Mouse (Mus musculus): Measurements from ENCODE around the gene Slc22a18.

Slc22a18 gene

DNA sequence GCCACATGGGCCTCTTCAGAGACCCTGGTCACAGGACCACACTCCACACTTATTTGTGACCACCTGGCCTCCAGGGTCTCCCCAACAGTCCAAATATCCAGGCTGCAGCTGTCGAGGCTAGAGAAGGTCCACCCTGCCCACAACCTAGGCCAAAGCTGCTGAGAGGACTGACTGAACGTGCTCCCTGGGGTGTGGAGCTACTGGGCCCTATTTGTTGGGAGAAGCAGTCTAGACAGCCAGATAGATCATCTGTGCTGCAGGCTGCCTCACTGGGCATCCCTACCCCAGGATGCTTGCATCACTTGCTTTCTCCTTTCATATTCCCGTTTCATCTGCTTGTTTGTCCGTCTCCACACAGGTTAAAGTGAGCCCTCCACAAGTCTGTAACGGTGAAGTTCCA is 11.0 kb upstream of the Slc22a18 start:
- no peak for DNase-seq (ENCODE audit: low spot score in 2 of 2)

DNA sequence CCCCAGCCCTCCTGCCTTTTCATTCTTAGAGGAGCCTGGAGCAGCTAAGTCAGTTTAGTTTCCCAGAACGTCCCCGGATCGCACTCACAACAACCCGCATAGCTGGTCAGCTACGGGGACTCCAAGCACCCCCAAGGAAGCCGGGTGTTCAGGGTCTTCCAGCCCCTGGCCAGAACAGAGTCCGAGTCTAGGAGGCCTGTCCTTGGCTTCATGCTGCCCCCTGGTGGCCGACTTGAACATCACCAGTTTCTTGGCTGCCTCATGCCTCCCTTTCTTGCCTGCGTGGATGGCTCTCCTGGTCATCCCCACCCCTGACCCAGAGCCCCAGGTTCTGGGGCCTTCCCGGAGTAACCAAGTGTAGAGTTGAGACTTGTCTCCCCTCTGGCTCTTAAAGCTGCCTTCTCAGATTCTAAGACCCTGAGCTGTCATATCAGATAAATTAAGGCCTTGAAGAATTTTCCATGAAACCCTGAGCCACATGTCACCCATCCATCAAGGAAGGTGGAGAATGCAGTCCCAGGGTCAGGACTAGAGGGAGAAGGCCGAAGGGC is 9.6 kb upstream of the Slc22a18 start:
- peak; percentile 58 to 65 for DNase-seq (ENCODE audit: low spot score in 2 of 2)

DNA sequence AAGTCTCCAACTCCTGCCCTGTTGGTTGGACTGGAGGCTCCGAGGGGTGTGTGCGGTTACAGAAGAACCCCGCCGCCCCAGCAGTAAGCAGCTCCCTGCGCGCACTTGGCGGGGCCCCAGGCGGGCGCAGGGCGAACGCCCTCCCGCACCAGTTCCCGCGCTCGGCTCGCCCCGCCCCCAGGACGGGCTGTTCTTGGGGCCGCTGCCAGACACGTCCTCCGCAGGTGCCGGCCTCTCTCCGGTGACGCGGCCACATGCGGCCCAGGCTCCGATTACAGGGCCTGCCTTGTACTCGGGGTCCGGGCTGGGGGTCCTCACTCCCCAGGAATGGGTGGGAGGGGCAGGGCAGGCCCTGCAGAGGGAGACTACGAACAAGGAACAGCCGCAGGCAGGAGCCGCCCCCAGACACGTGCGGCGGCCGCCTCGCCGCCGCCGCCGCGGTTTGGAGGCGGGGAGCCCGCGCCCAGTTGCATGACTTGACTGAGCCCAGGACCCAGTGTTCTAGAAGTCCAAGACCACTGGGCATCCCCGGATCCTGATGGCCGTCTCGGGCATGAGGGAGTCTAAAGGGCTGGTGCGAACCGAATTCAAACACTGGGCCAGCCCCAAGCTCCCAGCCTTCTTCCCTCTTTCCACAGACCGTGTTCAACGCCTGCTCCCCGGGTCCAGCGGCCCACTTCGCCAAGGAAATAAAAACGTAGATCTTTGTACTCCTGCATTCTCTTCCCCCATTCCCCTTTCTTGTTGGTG is 8.6 kb upstream of the Slc22a18 start:
- DNase-seq (ENCODE audit: low spot score in 2 of 2): no peak

DNA sequence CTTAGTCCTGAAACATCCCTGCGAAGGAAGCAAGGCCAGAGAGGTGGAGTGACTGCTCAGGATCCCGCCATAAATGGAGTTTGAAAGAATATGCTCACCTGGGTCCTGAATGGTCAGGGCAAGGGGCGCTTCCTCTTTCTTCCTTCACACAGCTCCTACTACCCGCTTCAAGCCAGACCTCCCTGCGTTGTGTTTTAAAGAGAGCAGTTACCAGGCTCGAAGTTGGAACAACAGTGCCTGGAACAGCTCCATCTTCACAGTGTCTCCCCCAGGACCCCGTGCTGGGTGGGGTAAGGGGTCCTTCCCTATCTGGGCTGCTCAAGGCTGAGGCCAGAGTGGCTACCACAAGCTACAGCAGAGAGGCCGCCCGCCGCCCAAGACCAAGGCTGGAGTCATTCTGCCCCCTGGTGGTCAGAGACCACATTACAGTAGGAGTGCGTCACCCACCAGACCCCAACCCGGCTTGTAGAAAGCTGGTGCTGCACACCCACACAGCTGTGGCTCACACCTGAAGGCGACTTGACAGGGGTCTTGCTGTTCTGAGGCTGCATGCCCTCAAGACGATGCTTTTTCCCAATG is 7.3 kb upstream of the Slc22a18 start:
- DNase-seq (ENCODE audit: low spot score in 2 of 2): peak; percentile 76 to 79

DNA sequence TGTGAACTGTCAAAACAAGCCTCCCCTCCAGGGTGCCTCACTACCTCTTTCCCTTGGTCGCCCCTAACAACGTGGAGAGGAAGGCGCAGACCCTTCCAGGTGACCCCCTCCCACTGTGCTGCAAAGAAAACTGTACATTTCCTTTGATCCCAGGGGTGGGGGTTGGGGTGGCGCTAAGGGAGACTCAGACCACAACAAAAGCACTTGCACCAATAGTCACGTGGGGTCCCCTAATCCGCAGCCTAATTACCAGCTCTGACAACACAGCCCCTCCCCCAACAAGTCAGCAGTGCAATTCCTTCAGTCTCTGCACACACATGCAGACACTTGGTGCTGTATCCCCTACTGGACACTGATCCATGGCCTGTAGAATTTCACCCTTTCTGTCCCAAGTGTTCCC is 5.8 kb upstream of the Slc22a18 start:
- no peak for DNase-seq (ENCODE audit: low spot score in 2 of 2)

DNA sequence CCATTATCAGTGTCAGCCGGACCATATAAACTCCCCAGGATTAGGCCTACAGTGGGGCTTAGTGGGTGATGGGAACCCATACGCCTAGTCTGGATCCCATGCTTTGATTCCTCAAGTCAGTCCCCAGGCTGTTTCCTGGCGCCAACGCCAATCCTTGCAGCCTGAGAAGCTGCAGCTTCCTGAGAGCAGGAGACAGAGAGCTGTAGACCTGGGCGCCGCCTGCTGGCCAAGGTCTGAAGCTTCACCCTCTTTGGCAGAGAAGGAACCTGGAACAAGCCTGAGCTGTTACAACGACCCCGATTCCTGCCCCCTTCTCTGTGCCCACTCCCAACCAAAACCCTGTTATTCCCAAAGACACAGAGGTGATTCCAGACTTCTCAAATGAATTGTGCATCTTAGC is 3.6 kb upstream of the Slc22a18 start:
- DNase-seq (ENCODE audit: low spot score in 2 of 2): peak; percentile 51 to 57

DNA sequence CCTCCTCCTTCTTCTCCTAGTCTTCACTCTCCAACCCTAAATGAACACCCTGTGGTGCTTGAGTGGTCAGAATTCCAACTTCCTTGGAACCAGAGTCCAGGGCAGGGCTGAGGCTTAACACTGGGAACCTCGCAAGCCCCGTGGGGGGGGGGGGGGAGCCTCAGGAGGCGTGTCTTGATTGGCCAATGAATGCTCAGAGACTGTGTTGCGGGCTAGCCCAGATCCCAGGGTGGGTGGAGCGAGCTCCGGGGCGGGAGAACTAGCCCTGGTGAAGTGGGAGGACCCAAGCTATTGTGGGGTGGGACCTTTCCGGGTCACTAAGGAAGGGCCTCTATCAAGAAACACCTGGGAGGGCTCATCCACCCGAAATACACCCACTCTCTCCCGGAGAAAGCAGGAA is 1.3 kb downstream of the Slc22a18 start:
- no peak for DNase-seq (ENCODE audit: low spot score in 2 of 2)

DNA sequence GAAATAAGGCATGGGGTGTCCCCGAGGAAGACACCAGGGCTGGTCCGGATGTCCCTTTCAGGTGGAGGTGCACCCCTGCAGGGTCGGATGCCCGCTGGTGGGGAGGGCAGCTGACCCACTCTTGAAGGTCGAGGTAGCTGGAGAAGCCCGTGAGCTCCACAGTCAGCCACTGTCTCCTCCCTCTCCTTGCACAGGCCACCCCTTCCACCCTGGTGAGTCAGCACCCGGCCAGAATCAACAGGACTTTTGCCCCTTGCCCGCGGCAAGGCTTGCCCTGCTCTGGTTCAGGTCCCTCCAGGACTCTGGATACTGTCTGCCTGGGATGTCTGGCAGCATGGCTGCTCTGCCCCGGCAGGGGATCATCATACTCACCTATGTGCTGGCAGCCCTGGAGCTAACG is 2.3 kb downstream of the Slc22a18 start:
- no peak for DNase-seq (ENCODE audit: low spot score in 2 of 2)

DNA sequence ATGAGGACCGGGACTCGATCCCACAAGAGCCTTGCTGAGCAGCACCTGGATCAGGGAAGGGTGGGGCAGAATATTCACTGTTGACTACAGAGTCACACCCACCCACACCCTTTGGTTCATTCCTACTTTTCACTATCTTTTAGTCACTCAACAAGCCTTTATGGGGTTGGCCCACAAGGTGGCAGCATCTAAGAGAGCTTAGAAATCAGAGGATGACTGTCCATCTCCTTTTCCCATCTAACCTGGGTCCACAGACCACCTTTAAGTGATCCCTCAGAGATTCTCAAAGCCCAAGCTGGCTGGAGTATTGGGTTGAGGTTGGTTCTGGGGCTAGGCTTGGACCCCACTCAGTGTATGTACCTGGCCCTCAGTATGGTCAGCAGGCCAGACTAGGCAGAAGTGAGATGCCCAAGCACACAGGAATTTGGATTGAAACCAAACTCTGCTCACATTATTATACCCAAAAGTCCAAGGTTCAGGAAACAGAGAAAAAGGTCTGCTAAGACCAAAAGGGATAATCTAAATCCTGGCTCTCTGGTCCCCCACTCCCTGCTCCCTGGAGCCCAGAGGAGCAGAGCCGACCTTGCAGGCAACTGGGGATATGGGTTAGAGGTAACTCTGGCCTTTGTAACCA is 3.3 kb downstream of the Slc22a18 start:
- DNase-seq (ENCODE audit: low spot score in 2 of 2): no peak

DNA sequence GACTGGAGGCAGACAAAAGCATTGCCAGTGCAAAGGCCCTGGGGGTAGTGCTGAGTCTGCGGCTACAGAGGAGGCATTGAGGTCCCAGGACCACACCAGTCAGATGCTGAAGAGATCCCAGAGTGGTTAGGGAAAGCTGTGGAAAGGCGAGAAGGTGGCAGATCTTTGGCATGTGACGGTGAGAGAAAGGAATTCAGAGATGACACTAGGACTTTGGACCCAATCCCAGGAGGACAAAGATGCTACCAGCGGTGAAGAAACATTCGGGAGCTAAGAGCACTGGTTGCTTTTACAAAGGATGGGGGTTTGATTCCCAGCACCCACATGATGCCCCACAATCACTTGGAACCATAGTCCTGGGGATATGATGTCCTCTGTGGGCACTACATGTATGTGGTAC is 4.3 kb downstream of the Slc22a18 start:
- DNase-seq (ENCODE audit: low spot score in 2 of 2): no peak

DNA sequence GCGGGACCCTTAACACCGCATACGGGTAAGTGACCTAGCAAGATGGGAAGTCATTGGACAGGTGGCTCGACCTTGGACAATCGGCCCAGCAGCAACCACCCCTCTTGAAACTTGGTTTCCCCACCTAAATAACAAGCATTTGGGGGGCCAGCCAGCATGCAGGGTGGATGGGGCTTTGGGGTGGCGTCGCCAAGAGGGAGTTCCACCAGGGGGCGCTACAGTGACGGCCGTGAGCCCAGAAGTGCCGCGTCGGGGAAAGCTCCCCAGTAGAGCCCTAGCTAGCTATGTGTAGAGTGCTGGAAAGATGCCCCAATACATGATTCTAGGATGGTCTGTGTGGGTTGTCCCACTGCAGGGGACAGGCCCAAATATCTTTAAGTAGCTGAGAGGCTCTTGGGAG is 7.0 kb downstream of the Slc22a18 start:
- peak in 1 of 2 experiments; percentile 27 for DNase-seq (ENCODE audit: low spot score in 2 of 2)

DNA sequence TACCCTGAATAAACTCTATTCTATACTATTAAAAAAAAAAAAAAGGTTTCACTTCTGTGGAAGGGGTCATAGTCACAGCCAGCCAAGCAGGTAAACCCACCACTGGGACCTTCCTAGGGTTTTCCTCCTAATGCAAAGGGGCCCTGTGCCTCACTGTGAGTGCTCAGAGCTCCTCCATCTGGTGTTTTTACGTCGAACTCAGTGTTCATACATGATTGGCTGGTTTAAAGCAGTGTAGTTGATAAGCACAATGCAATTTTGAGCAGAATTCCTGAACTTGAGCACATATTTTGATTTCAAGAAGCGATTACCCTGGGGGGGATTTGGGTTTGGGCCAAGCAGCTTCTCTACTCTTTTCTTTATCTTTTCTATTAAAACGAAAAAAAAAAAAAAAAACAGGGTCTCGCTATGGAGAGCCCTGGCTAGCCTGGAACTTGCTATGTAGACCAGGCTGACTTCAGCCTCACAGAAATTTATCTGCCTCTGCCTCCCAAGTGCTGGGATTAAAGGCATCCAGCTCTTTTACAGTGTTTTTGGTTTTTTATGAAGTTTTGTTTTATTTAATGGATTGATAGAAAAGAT is 8.4 kb downstream of the Slc22a18 start:
- no peak for DNase-seq (ENCODE audit: low spot score in 2 of 2)

DNA sequence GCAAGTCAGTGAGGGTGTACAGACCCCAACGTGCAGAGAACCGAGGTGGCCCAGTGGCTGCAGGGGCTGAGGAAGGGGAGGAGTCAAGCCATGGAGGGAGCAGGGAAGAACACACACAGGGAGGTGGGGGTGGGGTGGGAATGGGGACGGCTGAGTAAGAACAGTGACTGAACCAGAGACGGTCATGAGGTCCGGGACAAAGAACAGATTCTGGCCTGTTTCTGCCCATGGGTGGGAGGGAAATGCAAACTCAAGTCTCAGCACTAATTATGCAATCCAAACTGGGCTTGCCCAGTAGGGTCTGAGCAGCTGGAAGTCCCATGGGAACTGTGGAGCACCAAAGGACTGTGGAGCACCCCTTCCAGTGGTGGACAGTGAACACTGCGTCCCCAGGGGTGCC is 9.0 kb downstream of the Slc22a18 start:
- no peak for DNase-seq (ENCODE audit: low spot score in 2 of 2)

DNA sequence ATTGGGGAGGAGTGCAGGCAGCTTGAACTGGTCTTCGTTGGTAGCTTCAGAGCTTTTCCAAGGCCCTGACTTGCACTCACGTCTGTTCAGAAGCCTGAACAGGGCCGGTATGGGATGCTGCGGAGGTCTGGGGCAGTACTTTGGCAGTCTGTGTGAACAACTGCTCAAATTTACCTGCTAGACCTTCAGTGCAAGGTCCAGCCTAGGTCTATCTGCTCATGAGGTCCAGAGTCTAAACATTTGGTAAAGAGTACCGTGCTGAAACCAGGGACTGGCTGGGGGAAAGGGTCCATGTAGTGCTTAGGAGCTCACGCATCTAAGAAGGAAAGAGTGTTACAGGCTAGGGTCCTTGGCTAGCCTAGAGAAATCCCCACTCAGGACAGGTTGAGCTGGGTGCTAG is 16.2 kb downstream of the Slc22a18 start:
- DNase-seq (ENCODE audit: low spot score in 2 of 2): no peak

DNA sequence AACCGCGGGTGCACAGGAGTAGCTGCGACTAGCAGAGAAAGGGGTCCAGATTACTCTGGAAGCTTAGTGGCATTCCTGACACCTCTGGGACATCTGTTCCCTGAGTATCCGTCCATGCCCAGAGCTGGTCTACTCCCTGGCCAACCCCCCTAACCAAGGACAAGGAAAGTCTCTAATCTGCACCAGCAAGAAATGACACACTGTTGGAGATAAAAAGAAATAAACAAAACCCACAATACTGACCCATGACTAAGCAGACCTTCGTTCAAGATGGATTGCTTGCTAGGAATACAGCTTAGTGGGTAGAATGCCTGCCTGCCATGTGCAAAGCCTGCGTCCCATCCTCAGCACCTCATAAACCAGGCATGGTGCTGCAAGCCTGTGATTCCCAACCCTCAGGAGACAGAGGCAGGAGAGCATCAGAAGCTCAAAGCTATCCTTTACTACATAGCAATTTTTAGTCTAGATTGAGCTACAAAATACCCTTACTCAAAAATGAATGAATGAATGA is 20.1 kb downstream of the Slc22a18 start:
- no peak for DNase-seq (ENCODE audit: low spot score in 2 of 2)

DNA sequence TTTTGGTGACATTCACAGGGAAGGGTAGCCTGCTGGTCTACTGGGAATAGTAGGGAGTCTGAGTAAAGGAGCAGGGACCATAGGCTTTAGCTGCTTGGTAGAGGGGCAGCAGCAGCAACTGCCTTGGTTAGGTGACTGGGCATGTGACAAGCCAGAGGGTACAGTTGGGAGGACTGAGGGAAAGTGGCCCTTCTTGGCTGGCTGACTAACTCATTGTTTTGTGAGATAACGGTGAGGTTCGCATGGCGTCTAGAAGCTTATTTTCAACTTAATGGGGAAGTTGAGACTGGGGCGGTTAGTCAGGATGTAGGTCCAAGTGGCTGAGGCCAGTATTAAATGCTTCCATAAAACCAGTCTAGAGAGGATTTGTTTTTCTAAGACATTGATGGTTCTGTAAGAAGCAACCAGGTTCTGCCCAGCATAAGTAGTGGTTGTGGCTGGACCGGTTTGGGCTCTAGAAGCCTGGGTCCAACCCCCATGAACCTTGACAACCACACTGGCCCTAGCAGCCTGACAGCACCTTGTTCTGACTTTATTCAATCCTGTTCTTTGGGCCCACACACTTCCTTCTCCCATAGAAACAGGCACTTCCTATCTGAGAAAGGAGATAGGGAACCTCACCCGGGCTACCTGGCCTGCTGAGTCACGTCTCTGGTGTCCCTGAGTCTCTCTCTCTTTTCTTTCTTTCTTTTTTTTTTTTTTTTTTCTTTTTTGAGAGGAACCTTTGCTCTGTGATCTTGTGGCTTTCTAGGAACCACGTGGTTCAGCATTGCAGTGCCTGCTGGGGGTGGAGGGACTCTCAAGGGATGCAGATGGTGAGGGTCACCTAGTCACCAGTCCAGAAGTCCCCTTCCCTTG is 21.8 kb downstream of the Slc22a18 start:
- DNase-seq (ENCODE audit: low spot score in 2 of 2): no peak

DNA sequence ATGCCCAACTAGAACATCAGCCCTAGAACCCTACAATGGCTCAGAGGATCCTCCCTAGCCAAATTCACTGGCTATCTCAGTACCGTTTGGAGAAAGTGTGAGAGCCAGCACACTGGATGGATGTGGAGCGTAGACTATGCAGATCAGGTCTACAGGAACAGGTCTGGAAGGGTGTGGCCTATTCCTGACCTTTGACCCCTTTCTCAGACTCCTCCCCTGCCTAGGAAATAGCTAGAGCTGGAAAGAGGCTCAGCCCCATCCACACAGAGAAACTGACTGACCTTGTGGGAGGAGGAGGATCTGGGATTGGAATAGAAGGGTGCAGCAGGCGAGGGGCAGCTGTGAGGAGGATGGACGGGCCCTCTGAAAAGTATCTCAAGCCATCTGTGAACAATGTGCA is 25.0 kb downstream of the Slc22a18 start:
- no peak for DNase-seq (ENCODE audit: low spot score in 2 of 2)

DNA sequence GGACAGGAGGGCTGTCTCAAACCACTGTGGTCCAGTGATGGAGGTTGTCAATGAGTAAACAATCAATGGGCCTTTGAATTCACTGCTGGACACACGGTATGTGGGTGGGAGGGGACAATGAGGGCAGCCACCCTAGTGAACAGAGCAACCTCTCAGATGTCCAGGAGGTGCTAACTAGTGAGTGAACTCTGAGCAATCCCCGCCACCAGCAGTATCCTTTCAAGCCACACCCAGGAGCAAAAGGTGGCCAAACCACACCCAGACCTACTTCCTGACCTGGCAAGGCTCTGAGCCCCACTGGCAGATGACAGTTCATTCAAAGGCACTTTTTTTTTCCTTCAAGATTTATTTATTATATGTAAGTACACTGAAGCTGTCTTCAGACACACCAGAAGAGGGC is 27.4 kb downstream of the Slc22a18 start:
- DNase-seq (ENCODE audit: low spot score in 2 of 2): no peak

DNA sequence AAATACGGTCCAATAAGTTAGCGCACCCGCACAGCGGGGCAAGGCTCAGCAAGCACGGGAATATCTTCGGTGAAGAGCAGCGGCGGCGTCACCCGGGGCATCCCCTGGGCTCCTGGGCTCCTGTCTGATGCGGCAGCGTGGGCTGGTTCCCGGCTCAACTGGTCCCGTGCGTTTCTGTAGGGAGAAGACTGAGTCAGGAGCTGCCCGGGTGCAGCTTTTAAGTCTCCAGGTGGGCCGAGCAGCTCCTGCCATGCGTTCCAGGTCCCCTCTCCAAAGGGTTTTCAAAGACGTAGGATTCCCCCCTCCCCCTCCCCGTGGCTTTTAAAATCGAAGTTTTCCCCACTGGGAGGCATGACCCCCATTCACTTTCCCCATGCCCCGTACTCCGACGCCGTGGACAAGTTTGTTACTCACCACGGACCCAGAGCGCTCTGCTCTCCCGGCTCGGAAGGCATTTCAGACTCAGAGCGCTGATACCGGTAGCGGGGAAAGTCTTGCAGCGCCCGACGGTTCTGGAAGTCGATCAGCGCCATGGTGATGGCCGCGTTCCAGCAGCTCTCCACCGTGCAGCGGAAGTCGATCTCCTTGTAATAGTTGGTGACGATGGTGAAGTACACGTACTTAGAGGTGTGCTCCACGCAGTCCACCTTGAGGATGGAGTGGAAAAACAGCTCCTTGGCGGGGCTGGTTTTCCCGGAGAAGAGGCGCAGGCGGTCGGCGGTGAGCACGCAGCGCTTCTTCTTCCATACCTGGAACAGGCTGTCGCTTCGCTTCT is 28.3 kb downstream of the Slc22a18 start:
- DNase-seq (ENCODE audit: low spot score in 2 of 2): peak in 1 of 2 experiments; percentile 12

DNA sequence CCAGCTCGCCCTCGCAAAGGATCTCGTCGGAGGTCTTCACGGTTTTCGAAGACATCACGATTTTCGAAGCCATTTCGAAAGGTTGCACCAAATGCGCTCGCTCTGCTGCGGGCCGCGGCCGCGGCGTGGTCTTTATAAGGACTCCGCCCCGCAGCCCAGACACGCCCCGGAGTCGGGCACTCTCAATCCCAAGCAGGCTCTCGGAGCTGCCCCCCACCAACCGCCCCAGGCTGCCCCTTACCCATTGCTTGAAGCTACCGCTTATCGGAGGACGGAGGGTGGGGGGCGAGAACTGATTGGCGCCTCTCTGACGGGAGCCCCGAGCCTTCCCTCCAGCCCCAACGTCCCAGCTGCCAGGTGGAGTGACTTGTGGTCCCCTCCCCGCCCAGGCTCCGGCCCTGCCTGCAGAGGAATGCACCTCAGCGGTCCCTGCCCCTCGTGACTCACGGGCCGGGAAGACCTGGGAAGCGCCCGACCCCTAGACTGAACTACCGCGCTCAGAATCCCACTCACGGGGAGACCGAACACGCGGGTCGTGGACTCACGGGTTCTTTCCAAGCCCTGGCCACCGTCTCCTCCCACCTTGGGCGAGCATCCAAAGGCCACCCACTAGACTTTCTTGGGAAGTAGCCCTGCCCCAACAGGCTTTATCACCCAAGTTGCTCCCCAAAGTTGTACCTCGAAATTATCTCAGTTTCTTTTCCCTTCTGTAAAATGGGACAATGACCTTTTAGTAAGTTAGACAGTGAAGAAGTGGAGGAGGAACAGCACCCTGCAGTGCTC is 29.1 kb downstream of the Slc22a18 start, which contains the start of gene Phlda2:
Gene Phlda2, minus strand, starts transcription at position 733 of the 783 bp plus-strand sequence.
- DNase-seq (ENCODE audit: low spot score in 2 of 2): no peak
